Mouse (Mus musculus) heart, adult 2 months (tissue): ENCODE data around the gene Galnt2.

Experiments used
- CTCF ChIP-seq: fragments of 200-600 bp; IDR thresholded peaks from 2 replicates; pipeline ENCODE4 v1.8.1; 2022; ENCODE audit warnings: antibody characterized with exemption, mild to moderate bottlenecking, moderate library complexity
- EP300 ChIP-seq: fragments of 200-500 bp; IDR thresholded peaks from 2 replicates; pipeline ENCODE4 v1.6.1; 2011; ENCODE audit warnings: low read depth, low read length, control low read depth; ENCODE audit not compliant: insufficient read depth
- POLR2A ChIP-seq: fragments of 200-500 bp; IDR thresholded peaks from 2 replicates; pipeline ENCODE4 v1.6.1; 2011; ENCODE audit warnings: mild to moderate bottlenecking, low read depth, low read length, control low read depth; ENCODE audit not compliant: insufficient read depth

- no peak for TF ChIP-seq EP300
- no peak for TF ChIP-seq CTCF
- TF ChIP-seq POLR2A = no peak
Observed at GRCm38 (mm10) chr8:124230496-124231175, 555 bp upstream of the Galnt2 start.
